Mouse (Mus musculus) stomach, postnatal 0 days (tissue): ENCODE data around the gene Pih1d2.

ENCODE experiments used
- CTCF ChIP-seq: IDR thresholded peaks from 2 replicates; pipeline ENCODE4 v1.5.1; 2016; ENCODE audit warnings: antibody characterized with exemption, low read depth, mild to moderate bottlenecking, moderate library complexity
- EP300 ChIP-seq: optimal IDR thresholded peaks from 2 replicates; pipeline ENCODE3; 2016; ENCODE audit warnings: antibody characterized with exemption

DNA sequence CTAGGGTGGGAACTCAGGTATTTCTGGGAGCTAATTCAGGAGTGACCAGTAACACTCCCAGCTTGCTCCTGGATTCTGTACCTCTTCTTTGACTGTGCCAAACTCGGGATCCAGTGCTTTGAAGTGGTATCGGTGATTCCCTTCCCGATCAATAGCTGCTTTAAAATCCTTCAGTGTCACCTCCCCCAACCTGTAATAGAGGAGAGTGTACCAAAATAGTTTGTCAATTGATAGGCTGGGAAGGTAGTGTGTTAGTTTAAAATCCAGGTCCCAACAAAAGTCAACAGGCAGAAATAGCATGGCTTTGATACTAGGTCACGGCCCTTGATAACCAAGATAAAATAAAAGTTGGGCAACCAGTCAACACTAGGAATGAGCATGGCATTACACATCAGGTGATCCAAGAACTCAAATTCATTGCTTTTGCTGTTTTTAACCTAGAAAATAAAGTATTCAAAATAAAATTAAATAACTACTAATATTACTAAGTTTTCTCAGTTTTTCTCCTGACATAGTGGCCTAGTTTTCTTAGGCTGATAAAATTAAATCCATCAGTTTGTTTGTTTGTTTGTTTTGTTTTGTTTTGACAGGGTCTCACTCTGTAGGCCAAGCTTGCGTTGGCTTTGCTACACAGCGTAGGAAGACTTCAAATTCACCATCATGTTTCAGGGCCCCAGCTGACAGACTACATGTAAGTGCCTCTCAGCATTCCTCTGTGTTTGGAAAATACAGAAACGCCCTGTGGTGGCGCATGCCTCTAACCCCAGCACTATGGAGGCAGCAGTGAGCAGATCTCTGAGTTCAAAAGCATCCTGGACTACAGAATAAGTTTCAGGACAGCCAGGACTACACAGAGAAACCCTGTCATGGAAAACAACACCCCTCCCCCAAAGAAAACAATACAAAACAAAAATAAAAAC, 50.7 kb downstream of the Pih1d2 start:
- TF ChIP-seq EP300 (no peak), CTCF (0 out of 2 replicates have a peak, but pooled peaks have one; percentile 8)
